Mouse (Mus musculus) layer of hippocampus, adult 11-12 months (tissue): ENCODE data around the gene Mrps25.

Experiments
- DNase-seq: peaks from one replicate; pipeline ENCODE4 v3.0.0; 2022; ENCODE audit warnings: low spot score

Gene Mrps25

GRCm38 (mm10) chr6:92183621-92184131, at the start of gene Mrps25:
Gene Mrps25 (minus strand): TSS chr6:92184033.
- DNase-seq = peak; percentile 75

- no peak for DNase-seq
Observed at GRCm38 (mm10) chr6:92231762-92232161, 47.9 kb upstream of the Mrps25 start.

GRCm38 (mm10) chr6:92231356-92231755, 47.5 kb upstream of the Mrps25 start:
- no peak for DNase-seq

- DNase-seq = no peak
Observed at GRCm38 (mm10) chr6:92229586-92229985, 45.8 kb upstream of the Mrps25 start.

GRCm38 (mm10) chr6:92229103-92229502, 45.3 kb upstream of the Mrps25 start:
- DNase-seq = no peak

GRCm38 (mm10) chr6:92224981-92225380, 41.1 kb upstream of the Mrps25 start:
- DNase-seq = no peak

GRCm38 (mm10) chr6:92222021-92222420, 38.2 kb upstream of the Mrps25 start:
- DNase-seq = no peak

- no peak for DNase-seq
Observed at GRCm38 (mm10) chr6:92221604-92222003, 37.8 kb upstream of the Mrps25 start.

GRCm38 (mm10) chr6:92219445-92219844, 35.6 kb upstream of the Mrps25 start:
- DNase-seq = peak; percentile 44

GRCm38 (mm10) chr6:92214773-92215449, 31.1 kb upstream of the Mrps25 start, which contains the start of gene Rbsn:
Gene Rbsn (minus strand): TSS chr6:92214925.
- DNase-seq = peak; percentile 91

GRCm38 (mm10) chr6:92214055-92214772, 30.4 kb upstream of the Mrps25 start:
- no peak for DNase-seq

- DNase-seq = no peak
Observed at GRCm38 (mm10) chr6:92199414-92199813, 15.6 kb upstream of the Mrps25 start.

- DNase-seq = no peak
Observed at GRCm38 (mm10) chr6:92184178-92184577, 345 bp upstream of the Mrps25 start.

GRCm38 (mm10) chr6:92176450-92176849, 7.4 kb downstream of the Mrps25 start:
- no peak for DNase-seq

- no peak for DNase-seq
Observed at GRCm38 (mm10) chr6:92162724-92163123, 21.1 kb downstream of the Mrps25 start.

- DNase-seq = no peak
Observed at GRCm38 (mm10) chr6:92158801-92159200, 25.0 kb downstream of the Mrps25 start.

GRCm38 (mm10) chr6:92153774-92154173, 30.1 kb downstream of the Mrps25 start:
- DNase-seq = no peak

GRCm38 (mm10) chr6:92145881-92146280, 38.0 kb downstream of the Mrps25 start:
- DNase-seq = no peak

- DNase-seq = no peak
Observed at GRCm38 (mm10) chr6:92136356-92136755, 47.5 kb downstream of the Mrps25 start.

- DNase-seq = no peak
Observed at GRCm38 (mm10) chr6:92133617-92134016, 50.2 kb downstream of the Mrps25 start.

- no peak for DNase-seq
Observed at GRCm38 (mm10) chr6:92132021-92132911, 51.6 kb downstream of the Mrps25 start.

- DNase-seq = no peak
Observed at GRCm38 (mm10) chr6:92131456-92131855, 52.4 kb downstream of the Mrps25 start.
